In genomic region chr2:92608810-92609581, GRCm38 (mm10) we compare ENCODE assay signal across 8 mouse cellular contexts. TPM values are rescaled to one million over a fixed set of nuclear protein-coding genes. Genes with fewer than 3 reads are reported as not detected.
DNase-seq lines count a peak whose midpoint lies in the region; ATAC-seq and TF ChIP-seq lines count a peak whose summit lies in the region.

No protein-coding gene starts in this region.

- H3K27ac ChIP-seq in gastrocnemius, adult 2 months, result no peak overlapping the region
- H3K27ac ChIP-seq in cortical plate, adult 2 months (ENCODE audit: insufficient read depth, low read length), result peak overlapping the region; percentile 77
- H3K27ac ChIP-seq in left cerebral cortex, adult 2 months, result peak overlapping the region; percentile 84
- no peak overlapping the region for H3K27ac ChIP-seq in midbrain, embryonic 13.5 days

- H3K9ac ChIP-seq in midbrain, embryonic 13.5 days (replicated peaks), result no peak overlapping the region

- no peak for TF ChIP-seq POLR2A in cortical plate, adult 2 months (IDR thresholded peaks at IDR 0.05; ENCODE audit: extremely low read depth, insufficient read depth, low read length)

- WGBS in midbrain, embryonic 13.5 days, result 52% methylated on average over 4 of the region's 4 CpGs

- peaks cover 25% of the 10 kb centered on the region for H3K36me3 ChIP-seq in midbrain, embryonic 13.5 days

- ATAC-seq in hematopoietic stem cell, adult 5-6 weeks (replicated peaks in 1 of 2; ENCODE audit: insufficient read depth in 1 of 2, low FRiP score in 2 of 2, low TSS enrichment in 1 of 2, low read depth in 1 of 2, poor library complexity in 2 of 2, severe bottlenecking in 2 of 2), result peak; percentile 30 to 65; a peak in 3 of 4 replicates
- 0 out of 2 replicates have a peak, but pooled peaks have one; percentile 19 for ATAC-seq in midbrain, embryonic 13.5 days

- peaks cover 16% of the 10 kb centered on the region for H3K4me1 ChIP-seq in cortical plate, adult 2 months (ENCODE audit: control insufficient read depth, insufficient read depth, low read length)
- peaks cover 23% of the 10 kb centered on the region for H3K4me1 ChIP-seq in midbrain, embryonic 13.5 days (replicated peaks)

- H3K9me3 ChIP-seq in midbrain, embryonic 13.5 days, result no peaks in the 10 kb centered on the region

- H3K27me3 ChIP-seq in midbrain, embryonic 13.5 days, result no peaks in the 10 kb centered on the region

- intact Hi-C loops in gastrocnemius, adult 2 months (cut with DNase I), result loop anchor here (1.0 to 5.0 kb wide), 2 partner anchors 83 to 201 kb away; no protein-coding TSS in a partner anchor
- intact Hi-C loops in gastrocnemius, postnatal 14 days (cut with DNase I; ENCODE audit: low total_unique reads), result loop anchor here (5.0 to 10.0 kb wide), 2 partner anchors 124 to 203 kb away; no protein-coding TSS in a partner anchor
- intact Hi-C loops in left cerebral cortex, adult 2 months (cut with DNase I), result loop anchor here (1.0 to 5.0 kb wide), 3 partner anchors 63 to 202 kb away; no protein-coding TSS in a partner anchor

- no peak overlapping the region for H3K4me3 ChIP-seq in gastrocnemius, adult 2 months
- no peak overlapping the region for H3K4me3 ChIP-seq in cortical plate, adult 2 months (ENCODE audit: insufficient read depth, low read length)
- no peak overlapping the region for H3K4me3 ChIP-seq in left cerebral cortex, adult 2 months
- H3K4me3 ChIP-seq in midbrain, embryonic 13.5 days (replicated peaks), result no peak overlapping the region

- no peak overlapping the region for H3K4me2 ChIP-seq in midbrain, embryonic 13.5 days (replicated peaks)

- TF ChIP-seq CTCF in gastrocnemius, adult 2 months (IDR thresholded peaks at IDR 0.05), result peak; percentile 92
- TF ChIP-seq CTCF in cortical plate, adult 2 months (IDR thresholded peaks at IDR 0.05; ENCODE audit: extremely low read depth, insufficient read depth, low read length), result peak; percentile 84
- TF ChIP-seq CTCF in left cerebral cortex, adult 2 months (IDR thresholded peaks at IDR 0.05), result peak; percentile 97

- DNase-seq in gastrocnemius, adult 2 months, result no peak
- DNase-seq in gastrocnemius, postnatal 14 days, result no peak
- peak; percentile 41 for DNase-seq in MN1 (ENCODE audit: low spot score)
- peak; percentile 63 to 69 for DNase-seq in left cerebral cortex, adult 2 months (ENCODE audit: extremely low spot score in 1 of 2, low spot score in 2 of 2)
- peak; percentile 79 for DNase-seq in telencephalon, adult 2 months (ENCODE audit: low read depth, low spot score)

RNA-seq across cellular contexts. Expression of gene Chst1, which starts 9.5 kb away (rescaled TPM):
- total RNA-seq in gastrocnemius, adult 2 months (2021), result 1 to 10 TPM in 1 of 2 experiments, under 1 TPM in 1; 0.71 to 1.8 TPM
- total RNA-seq in gastrocnemius, postnatal 14 days (2021), result 1 to 10 TPM; 3.2 to 4.1 TPM
- polyA plus RNA-seq in cortical plate, adult 2 months (2012; rRNA removed), result 235 and 243 TPM in 2 replicates
- total RNA-seq in hematopoietic stem cell, adult 5-6 weeks (2017), result 0.20 TPM in 1 of 2 replicates, not detected in the other
- total RNA-seq in left cerebral cortex, adult 2 months (2021), result 100 to 1,000 TPM; 265 to 266 TPM
- polyA plus RNA-seq in midbrain, embryonic 13.5 days (2015; fragmentation: Nextera tagmentation; extraction: Ambion mirVana), result 26.2 and 35.4 TPM in 2 replicates

Comparison
In these comparisons a context has a peak if more than half of its experiments do, and no peak if none do; other contexts are left out.
1. DNase-seq: peak in MN1 (single experiment), left cerebral cortex, adult 2 months (2 of 2) and telencephalon, adult 2 months (single experiment); none in gastrocnemius, adult 2 months (single experiment) and gastrocnemius, postnatal 14 days (single experiment).
2. H3K27ac ChIP-seq: peak in cortical plate, adult 2 months (single experiment) and left cerebral cortex, adult 2 months (single experiment); none in gastrocnemius, adult 2 months (single experiment) and midbrain, embryonic 13.5 days (single experiment).
3. RNA of gene Chst1, which starts 9.5 kb away (total RNA-seq): 265 to 266 TPM in left cerebral cortex, adult 2 months; 3.2 to 4.1 TPM in gastrocnemius, postnatal 14 days, 0.71 to 1.8 TPM in gastrocnemius, adult 2 months and 0.20 TPM in hematopoietic stem cell, adult 5-6 weeks; every median in the first group is over 10 times any median in the second.
4. Peak in every context shown above with its lines, with median percentiles within 50 percentile points of each other: CTCF ChIP-seq.